Mouse (Mus musculus): ENCODE measurements around the gene Hipk2. TPM values are rescaled to one million over a fixed set of nuclear protein-coding genes. Genes with fewer than 3 reads are reported as not detected.

The Hipk2 gene
- polyA plus RNA-seq, 1 experiment from 2014 or later, result 13.7 TPM

DNA sequence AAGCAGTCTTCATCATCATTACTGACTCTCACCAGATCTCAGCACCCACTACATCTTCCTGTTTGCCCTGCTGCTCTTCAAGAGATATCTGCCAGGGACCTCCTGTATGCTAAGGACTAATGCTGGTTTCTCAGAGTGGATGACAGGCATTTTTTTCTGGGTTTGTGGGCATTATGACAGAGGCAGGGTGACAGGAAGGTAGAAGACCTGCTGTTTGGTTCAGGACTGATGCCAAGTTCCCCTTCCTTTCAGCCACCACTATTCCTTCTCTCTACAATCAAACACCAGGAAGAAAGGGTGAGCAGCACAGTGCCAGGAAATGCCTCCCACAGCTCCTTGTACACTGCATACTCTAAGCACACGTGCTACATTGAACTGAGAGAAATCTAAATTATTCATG, 90.2 kb downstream of the Hipk2 start:
- no peak for TF ChIP-seq CTCF (IDR thresholded peaks at IDR 0.05; ENCODE audit: low read depth)
- no peak overlapping the region for H3K27ac ChIP-seq (replicated peaks)
- no peak overlapping the region for H3K9ac ChIP-seq (ENCODE audit: low read length)
- DNase-seq (ENCODE audit: low spot score) (no peak), ATAC-seq (ENCODE audit: low FRiP score, low TSS enrichment) (no peak)
- H3K36me3 ChIP-seq (ENCODE audit: control insufficient read depth, insufficient read depth, low read length), result no peaks in the 10 kb centered on the region
- 30% methylated on average over 1 of the region's 1 CpGs for WGBS
- no peaks in the 10 kb centered on the region for H3K4me1 ChIP-seq (replicated peaks; ENCODE audit: control insufficient read depth, insufficient read depth)
- no peak overlapping the region for H3K4me3 ChIP-seq (ENCODE audit: low read depth, low read length)
- no peaks in the 10 kb centered on the region for H3K27me3 ChIP-seq (ENCODE audit: control insufficient read depth, insufficient read depth, low read length)
- H3K9me3 ChIP-seq (ENCODE audit: control insufficient read depth, low read length), result no peaks in the 10 kb centered on the region
- no peak overlapping the region for H3K4me2 ChIP-seq (replicated peaks; ENCODE audit: low read depth)

DNA sequence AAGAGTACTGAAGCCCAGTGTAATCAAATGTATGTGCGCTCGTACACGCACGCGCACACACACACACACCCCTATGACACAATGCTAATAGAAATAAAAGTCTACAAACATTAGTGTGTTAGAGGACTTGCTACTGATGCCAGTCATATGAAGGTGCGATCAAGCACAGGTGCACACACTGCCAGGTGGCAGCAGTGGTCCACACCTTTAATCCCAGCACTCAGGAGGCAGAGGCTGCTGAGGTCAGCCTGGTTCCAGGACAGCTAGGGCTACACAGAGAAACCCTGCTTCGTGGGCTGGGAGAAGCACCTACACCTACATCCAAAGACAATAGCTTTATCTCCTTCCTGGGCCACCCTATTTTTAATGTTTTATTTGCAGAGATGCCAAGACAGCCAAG, 96.6 kb downstream of the Hipk2 start:
- TF ChIP-seq CTCF (IDR thresholded peaks at IDR 0.05; ENCODE audit: low read depth), result peak; percentile 35; the same call in 1 of the 2 replicates
- TF ChIP-seq EP300 (optimal IDR thresholded peaks at IDR 0.05), result no peak
- no peaks in the 10 kb centered on the region for H3K36me3 ChIP-seq (ENCODE audit: control insufficient read depth, insufficient read depth, low read length)
- no peaks in the 10 kb centered on the region for H3K4me1 ChIP-seq (replicated peaks; ENCODE audit: control insufficient read depth, insufficient read depth)
- H3K27me3 ChIP-seq (ENCODE audit: control insufficient read depth, insufficient read depth, low read length), result no peaks in the 10 kb centered on the region
- no peak overlapping the region for H3K4me3 ChIP-seq (ENCODE audit: low read depth, low read length)
- ATAC-seq (ENCODE audit: low FRiP score, low TSS enrichment) (peak; percentile 69; the same call in 1 of the 2 replicates), DNase-seq (ENCODE audit: low spot score) (peak; percentile 26)
- H3K4me2 ChIP-seq (replicated peaks; ENCODE audit: low read depth), result no peak overlapping the region
- 77% methylated on average over 7 of the region's 7 CpGs for WGBS
- no peaks in the 10 kb centered on the region for H3K9me3 ChIP-seq (ENCODE audit: control insufficient read depth, low read length)
- H3K9ac ChIP-seq (ENCODE audit: low read length), result no peak overlapping the region
- no peak overlapping the region for H3K27ac ChIP-seq (replicated peaks)

DNA sequence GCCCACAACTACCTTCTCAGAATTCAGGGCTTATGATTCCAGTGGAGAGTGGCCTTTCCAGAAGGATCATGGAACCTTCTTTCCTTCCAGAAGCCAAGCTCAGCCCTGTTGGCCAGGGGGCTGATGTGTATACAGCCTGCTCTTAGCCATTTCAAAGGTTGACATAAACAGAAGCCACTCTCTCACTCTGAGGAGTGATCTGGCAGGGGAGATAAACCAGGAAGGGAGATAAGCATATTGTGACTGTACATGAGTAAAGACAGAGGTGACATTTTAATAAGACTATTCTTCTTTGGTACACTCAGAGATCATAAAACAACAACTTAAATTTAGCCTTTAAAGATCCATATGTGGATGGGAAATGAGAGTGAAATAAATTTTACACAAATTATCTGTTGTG, 97.1 kb downstream of the Hipk2 start:
- ATAC-seq (ENCODE audit: low FRiP score, low TSS enrichment) (no peak), DNase-seq (ENCODE audit: low spot score) (peak; percentile 2)
- Histone ChIP-seq H3K36me3 (ENCODE audit: control insufficient read depth, insufficient read depth, low read length) (no peaks in the 10 kb centered on the region), H3K9ac (ENCODE audit: low read length) (no peak overlapping the region), H3K4me1 (replicated peaks; ENCODE audit: control insufficient read depth, insufficient read depth) (no peaks in the 10 kb centered on the region), H3K27ac (replicated peaks) (0 out of 2 replicates have a peak overlapping the region, but pooled peaks have one; percentile 3), H3K27me3 (ENCODE audit: control insufficient read depth, insufficient read depth, low read length) (no peaks in the 10 kb centered on the region), H3K4me2 (replicated peaks; ENCODE audit: low read depth) (no peak overlapping the region), H3K4me3 (ENCODE audit: low read depth, low read length) (no peak overlapping the region), H3K9me3 (ENCODE audit: control insufficient read depth, low read length) (no peaks in the 10 kb centered on the region)
- no peak for TF ChIP-seq EP300 (optimal IDR thresholded peaks at IDR 0.05)
- no peak for TF ChIP-seq CTCF (IDR thresholded peaks at IDR 0.05; ENCODE audit: low read depth)

DNA sequence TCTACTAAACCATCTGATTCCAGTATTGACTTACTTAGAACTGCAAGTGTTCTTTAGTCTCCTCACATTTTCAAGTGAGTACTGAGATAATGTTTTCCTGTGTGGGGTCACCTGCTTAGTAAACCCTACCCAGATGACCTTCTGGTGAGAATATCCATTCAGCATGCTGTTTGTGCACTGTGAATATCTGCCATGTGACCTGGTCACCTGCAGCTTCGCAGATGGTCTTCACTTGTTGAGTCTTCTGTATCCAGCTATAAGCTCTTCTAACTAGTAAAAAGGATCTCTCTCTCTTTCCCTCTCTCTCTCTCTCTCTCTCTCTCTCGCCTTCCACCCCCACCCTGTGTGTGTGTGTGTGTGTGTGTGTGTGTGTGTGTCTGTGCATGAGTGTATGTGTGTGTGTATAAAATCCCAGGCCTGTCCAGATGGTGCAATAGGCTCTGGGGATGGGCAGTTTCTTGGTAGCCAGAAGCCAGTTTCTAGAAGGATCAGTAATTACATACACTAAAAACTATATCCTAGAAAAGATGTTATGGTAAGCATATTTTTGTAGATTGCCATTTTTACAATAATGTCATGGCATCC, 99.9 kb downstream of the Hipk2 start:
- Histone ChIP-seq H3K4me1 (replicated peaks; ENCODE audit: control insufficient read depth, insufficient read depth) (peaks cover 2% of the 10 kb centered on the region; the same call in 1 of the 2 replicates), H3K27me3 (ENCODE audit: control insufficient read depth, insufficient read depth, low read length) (no peaks in the 10 kb centered on the region), H3K9me3 (ENCODE audit: control insufficient read depth, low read length) (no peaks in the 10 kb centered on the region), H3K9ac (ENCODE audit: low read length) (no peak overlapping the region), H3K4me3 (ENCODE audit: low read depth, low read length) (no peak overlapping the region), H3K36me3 (ENCODE audit: control insufficient read depth, insufficient read depth, low read length) (no peaks in the 10 kb centered on the region), H3K27ac (replicated peaks) (no peak overlapping the region), H3K4me2 (replicated peaks; ENCODE audit: low read depth) (no peak overlapping the region)
- no peak for TF ChIP-seq EP300 (optimal IDR thresholded peaks at IDR 0.05)
- TF ChIP-seq CTCF (IDR thresholded peaks at IDR 0.05; ENCODE audit: low read depth), result no peak
- 91% methylated on average over 2 of the region's 2 CpGs for WGBS
- DNase-seq (ENCODE audit: low spot score) (peak; percentile 10), ATAC-seq (ENCODE audit: low FRiP score, low TSS enrichment) (no peak)

DNA sequence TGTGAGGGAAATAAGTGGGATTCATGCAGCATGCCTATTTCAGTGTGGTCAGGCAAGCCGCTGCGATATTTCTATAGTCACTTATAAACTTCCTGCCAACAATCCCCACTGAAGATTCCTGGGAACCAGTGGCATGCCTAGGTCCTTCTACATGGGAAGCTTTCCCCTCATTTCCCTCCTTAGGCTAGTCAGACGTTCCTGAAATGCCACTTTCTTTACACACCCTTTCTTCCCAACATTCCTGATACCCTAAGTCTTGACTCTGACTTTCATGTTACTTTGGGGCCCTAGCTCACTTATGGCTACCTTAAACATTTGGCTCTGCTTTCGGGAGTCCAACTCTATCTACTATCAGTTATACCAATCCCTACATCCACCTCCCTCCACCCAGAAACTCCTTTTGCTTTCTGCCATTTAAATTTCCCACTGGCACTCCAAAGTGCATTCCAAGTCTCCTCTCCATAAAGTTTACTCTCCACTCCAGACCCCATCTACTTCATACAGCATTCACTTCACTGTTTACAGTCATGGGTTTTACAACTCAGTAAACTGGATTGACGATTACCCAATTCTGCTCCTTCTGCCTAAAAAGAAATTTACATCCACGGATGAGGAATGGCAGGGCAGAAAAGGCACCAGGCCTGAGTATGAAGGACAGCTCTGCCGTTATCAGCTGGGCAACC, 103.0 kb downstream of the Hipk2 start:
- Histone ChIP-seq H3K4me2 (replicated peaks; ENCODE audit: low read depth) (no peak overlapping the region), H3K9me3 (ENCODE audit: control insufficient read depth, low read length) (no peaks in the 10 kb centered on the region), H3K4me1 (replicated peaks; ENCODE audit: control insufficient read depth, insufficient read depth) (peaks cover 4% of the 10 kb centered on the region; the same call in 1 of the 2 replicates), H3K9ac (ENCODE audit: low read length) (no peak overlapping the region), H3K36me3 (ENCODE audit: control insufficient read depth, insufficient read depth, low read length) (no peaks in the 10 kb centered on the region), H3K27me3 (ENCODE audit: control insufficient read depth, insufficient read depth, low read length) (no peaks in the 10 kb centered on the region), H3K4me3 (ENCODE audit: low read depth, low read length) (no peak overlapping the region), H3K27ac (replicated peaks) (no peak overlapping the region; the same call in 1 of the 2 replicates)
- no peak for ATAC-seq (ENCODE audit: low FRiP score, low TSS enrichment)
- TF ChIP-seq CTCF (IDR thresholded peaks at IDR 0.05; ENCODE audit: low read depth) (no peak), EP300 (optimal IDR thresholded peaks at IDR 0.05) (no peak)
- WGBS, result 68% methylated on average over 7 of the region's 7 CpGs
- no peak for DNase-seq (ENCODE audit: low spot score)

DNA sequence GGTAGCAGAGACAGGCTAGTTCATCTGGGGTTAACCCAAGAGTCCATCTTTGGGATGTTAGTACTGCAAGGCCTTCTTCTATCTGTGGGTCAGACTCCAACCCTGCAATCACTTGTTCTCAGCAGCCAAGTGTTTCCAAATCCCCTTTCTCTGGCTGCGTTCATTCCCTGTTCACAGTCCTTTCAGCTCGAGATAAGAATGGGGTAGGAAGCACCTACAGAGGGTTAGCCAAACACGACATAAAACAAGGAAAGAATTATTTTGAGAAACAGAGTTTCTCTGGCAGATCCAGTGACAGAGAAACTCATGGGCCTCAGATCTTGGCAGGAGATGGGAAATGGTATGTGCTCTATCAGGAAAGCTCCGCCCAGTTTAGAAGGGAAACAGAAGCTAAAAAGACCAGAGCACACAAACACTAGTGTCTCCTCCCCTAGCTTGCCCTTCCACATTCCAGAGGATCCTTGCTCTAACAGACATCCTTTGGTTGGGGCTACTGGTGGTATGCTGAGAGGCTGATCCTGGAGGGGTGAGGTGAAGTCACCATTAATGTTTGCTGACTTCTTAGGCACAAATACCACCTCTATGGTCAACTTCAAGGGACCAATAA, 104.8 kb downstream of the Hipk2 start:
- Histone ChIP-seq H3K4me1 (replicated peaks; ENCODE audit: control insufficient read depth, insufficient read depth) (peaks cover 4% of the 10 kb centered on the region; the same call in 1 of the 2 replicates), H3K9ac (ENCODE audit: low read length) (no peak overlapping the region), H3K27ac (replicated peaks) (peak overlapping the region; percentile 63), H3K4me2 (replicated peaks; ENCODE audit: low read depth) (no peak overlapping the region), H3K4me3 (ENCODE audit: low read depth, low read length) (no peak overlapping the region), H3K9me3 (ENCODE audit: control insufficient read depth, low read length) (no peaks in the 10 kb centered on the region), H3K36me3 (ENCODE audit: control insufficient read depth, insufficient read depth, low read length) (no peaks in the 10 kb centered on the region), H3K27me3 (ENCODE audit: control insufficient read depth, insufficient read depth, low read length) (no peaks in the 10 kb centered on the region)
- ATAC-seq (ENCODE audit: low FRiP score, low TSS enrichment) (peak; percentile 53), DNase-seq (ENCODE audit: low spot score) (no peak)
- TF ChIP-seq EP300 (optimal IDR thresholded peaks at IDR 0.05), result no peak
- no peak for TF ChIP-seq CTCF (IDR thresholded peaks at IDR 0.05; ENCODE audit: low read depth)
- 28% methylated on average over 4 of the region's 4 CpGs for WGBS
